Mouse (Mus musculus) liver (tissue): ENCODE data around the gene Ubp1.

Source experiments
- DNase-seq: peaks from one replicate; pipeline ENCODE4 v3.0.0-alpha.2; 2020; ENCODE audit warnings: mixed read lengths

The Ubp1 gene

DNA sequence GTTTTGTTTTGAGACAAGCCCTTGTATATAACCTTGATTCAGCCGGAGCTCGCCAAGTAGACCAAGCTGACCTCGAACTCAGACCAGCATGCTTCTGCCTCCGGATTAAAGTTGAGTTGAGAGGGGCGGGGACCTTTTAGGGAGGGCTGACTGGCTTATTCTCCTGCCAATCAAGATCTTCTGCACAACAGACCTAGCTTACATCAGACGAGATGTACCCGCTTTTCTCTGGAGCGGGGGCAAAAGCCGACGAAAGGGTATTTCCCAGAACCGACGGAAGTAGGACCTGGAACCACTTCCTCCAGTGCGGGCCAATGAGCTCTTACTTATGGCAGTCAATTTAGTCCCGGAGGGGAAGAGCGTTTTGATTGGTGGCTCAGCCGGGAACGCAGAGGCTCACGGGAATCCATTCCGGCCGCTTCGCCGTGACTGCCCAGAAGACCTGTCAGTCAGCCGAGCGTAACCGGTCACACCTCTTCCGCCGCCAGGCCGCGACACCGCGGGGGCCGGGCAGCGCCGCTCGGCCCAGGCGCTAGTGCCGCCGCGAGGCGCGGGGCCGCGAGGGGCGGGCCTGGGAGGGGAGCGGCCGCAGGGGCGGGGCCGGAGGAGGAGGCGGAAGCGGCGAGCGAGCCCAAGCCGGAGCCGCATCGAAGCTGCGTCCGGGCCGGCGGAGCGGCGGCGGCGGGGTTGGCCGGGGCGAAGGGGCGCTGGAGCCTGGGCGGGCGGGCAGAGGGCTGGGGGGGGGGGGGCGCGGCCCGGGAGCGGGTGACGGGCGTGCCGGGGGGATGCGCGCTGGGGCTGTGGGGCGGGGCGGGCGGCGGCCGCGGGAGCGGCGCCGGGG lies at the start of gene Ubp1:
Gene Ubp1 (plus strand): TSS at position 401 of the 841 bp plus-strand sequence.
- DNase-seq: peak; percentile 97

DNA sequence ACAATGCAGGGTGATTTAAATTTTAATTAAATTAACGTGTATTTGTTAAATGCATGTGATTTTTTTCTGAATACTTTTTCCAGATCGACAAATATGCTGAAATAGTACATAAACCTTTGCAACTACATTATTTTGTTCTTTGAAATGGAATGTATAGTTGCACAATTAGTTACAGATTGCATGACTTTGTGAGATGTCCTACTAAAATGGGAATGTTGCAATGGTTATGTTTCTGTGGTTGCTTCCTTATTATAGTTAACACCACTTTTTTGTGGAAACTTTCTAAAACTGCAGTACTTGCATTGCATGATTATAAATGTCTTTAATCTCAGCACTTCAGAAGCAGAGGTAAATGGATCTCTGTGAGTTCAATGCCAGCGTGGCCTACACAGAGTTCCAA lies 35.8 kb upstream of the Ubp1 start:
- DNase-seq: no peak

DNA sequence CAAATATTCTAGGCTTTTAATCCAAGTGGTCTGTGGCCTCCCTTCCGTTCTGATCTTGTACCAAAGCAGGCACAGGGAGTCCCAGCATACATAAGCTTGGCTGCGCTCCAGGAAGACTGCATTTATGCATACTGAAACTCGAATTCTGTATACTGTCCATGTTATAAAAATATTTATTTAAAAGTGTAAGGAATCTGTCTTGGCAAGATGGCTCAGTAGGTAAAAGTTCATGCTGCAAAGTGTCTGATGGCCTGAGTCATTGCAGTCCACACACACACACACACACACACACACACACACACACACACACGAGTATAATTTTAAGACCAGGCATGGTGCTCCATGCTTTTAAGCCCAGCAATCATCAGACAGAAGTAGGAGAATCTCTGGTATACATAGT lies 27.6 kb upstream of the Ubp1 start:
- no peak for DNase-seq

DNA sequence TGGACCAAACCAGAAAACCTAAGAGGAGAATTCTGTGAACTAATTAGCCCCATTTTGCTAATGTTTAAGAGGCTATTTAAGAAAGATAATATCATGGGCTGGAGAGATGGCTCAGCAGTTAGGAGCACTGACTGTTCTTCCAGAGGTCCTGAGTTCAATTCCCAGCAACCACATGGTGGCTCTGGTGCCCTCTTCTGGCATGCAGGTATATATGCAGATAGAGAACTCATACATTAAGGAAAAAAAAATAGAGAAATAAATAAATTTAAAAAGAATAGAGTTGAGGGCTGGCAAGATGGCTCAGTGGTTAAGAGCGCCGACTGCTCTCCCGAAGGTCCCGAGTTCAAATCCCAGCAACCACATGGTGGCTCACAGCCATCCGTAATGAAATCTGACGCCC lies 26.4 kb upstream of the Ubp1 start:
- peak; percentile 17 for DNase-seq

DNA sequence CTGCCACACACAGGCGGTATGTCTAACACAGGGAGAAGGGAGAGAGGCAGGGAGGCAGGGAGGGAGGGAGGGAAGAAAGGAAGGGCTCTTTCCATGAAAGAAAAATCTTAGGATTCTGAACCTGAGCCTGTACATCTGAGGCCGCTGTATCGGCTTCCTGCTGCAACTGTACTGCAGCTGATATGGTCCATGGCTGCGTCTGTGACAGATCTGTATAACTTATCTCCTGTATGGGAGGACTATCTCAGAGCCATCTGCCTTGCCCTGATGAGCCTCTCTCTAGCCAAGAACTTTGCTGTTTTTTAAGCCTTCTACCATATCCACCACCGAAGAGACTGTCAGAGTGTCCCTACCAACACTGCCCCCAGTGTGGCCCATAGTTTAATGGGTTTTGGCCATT lies 14.9 kb upstream of the Ubp1 start:
- peak; percentile 67 for DNase-seq

DNA sequence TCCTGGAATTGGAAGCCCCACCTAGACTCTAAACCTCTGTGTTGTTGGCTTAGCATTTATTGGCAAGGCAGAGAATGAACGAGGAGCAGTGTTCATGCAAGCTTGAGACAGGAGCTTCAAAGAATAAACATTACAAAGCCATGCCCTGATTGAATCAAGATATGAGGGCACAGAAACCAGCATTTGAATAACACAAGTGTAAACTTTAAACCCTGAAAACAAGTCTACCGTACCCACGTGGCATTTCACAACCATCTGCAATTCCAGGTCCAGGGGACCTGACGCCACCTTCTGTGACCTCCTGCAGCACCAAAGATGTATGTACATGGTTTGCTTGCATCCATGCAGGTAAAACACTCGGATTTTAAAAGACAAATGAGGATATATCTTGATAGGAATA lies 8.1 kb upstream of the Ubp1 start:
- no peak for DNase-seq

GRCm38 (mm10) chr9:113924883-113925282 lies 5.9 kb upstream of the Ubp1 start:
- DNase-seq: no peak

DNA sequence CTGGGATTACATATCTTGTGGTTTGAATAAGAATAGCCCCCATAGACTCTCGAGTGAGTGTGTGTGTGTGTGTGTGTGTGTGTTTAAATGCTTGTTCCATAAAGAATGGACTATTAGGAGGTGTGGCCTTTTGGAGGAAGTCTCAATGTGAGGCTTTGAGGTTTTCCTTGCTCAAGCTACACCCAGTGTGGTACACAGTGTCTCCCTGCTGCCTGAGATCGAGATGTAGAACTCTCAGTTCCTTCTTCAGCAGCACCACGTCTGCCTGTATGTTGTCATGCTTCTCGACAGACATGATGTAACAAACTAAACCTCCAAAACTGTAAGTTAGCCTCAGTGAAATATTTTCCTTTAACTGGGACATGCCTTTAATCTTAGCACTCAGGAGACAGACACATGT lies 2.1 kb upstream of the Ubp1 start:
- DNase-seq: no peak

GRCm38 (mm10) chr9:113929676-113930075 lies 1.1 kb upstream of the Ubp1 start:
- no peak for DNase-seq

DNA sequence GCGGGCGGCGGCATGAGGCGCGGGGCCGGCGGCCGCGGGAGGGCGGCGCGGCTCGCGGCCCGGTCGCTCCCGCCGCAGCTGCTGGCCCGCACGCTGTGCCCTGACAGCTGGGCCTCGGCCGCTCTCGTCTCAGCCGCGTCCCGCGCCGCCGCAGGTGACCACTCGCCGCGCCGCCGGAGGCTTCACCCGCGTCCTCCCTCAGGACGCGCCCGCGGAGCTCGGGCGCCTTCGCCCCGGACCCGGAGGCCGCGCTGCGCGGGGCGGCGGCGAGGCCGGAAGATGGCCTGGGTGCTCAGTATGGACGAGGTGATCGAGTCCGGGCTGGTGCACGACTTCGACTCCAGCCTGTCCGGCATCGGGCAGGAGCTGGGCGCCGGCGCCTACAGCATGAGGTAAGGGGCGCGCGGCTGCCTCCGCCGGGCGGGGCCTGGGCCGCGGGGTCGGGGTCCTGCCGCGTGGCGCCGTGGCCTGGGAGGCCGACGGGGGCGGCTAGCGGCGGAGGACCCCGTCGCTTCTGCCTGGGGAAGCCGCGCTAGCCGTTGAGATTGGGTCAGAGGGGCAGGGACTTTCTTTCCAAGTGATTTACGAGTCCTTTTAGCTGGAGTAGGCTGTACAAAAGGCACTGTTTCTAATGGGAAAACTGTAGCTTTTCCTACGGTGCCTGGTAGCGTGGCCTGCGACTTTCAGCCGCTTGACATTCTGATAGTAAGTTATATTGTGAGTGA lies 803 bp downstream of the Ubp1 start:
- peak; percentile 44 for DNase-seq

DNA sequence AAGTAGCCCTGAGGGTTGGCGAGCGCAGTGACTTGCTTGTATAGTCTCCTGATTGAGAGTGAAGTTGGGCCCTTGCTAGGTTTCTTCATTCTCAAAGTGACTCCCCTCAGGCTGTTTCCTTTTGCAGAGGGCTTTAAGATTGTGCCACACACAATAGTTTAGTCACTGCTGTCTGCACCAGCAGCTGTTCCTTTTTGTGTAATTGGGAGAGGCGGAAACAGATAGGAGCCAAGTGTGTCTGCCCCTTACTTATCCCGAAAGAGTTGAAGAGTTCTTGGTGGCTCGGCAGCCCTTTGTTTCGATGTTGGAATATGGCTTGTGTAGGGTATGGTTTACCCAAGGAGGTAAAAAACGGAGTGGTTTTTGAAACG lies 1.4 kb downstream of the Ubp1 start:
- DNase-seq: peak; percentile 36

GRCm38 (mm10) chr9:113932501-113932900 lies 1.8 kb downstream of the Ubp1 start:
- no peak for DNase-seq

DNA sequence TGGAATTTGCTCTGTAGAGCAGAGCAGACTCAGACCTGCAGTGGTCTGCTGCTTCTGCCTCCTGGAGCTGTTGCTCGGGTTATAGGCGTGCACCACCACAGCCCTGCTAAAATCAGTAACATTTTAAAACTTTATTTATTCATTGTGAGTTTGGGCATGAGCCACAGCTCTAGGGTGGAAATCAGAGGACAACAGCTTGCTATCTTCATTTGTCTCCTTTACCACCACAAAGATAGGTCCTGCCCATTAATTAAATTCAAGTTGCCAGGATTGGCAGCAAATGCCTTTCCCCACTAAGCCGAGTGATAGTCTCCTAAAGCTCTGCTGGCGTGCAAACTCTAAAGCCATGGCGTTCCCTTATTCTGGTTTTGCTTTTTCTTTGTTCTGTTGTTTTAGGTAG lies 4.9 kb downstream of the Ubp1 start:
- DNase-seq: no peak

- no peak for DNase-seq
Observed at GRCm38 (mm10) chr9:113939063-113939850, 8.5 kb downstream of the Ubp1 start.

DNA sequence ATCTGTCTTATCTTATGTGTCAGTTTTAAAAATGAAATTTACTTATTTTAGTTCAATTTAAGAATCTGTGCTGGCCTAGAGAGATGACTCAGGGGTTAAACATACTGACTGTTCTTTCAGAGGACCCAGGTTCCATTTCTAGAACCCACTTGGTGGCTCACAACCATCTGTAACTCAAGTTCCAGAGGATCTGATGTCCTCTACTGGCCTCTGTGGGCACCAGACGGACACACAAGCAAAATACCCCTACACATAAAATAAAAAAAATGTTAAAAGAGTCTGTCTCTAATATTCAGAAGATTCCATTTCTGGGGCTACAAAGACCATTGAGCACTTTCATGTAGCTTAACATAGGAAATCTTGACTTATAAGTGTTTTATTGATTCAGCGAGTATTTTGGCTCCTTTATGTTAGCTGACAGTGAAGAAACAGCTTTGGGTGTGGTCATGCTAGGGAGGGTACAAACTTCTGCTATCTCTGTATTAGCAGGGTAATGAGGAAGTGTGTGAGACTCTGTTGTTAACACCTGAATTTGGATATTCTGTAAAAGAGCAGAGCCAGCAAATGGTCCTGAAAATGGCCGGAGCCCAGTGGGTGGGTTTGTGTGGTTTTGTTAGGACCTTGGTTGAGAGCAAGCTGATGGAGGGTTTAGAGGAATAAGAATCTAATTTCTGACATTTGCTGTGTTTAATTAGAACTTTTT lies 10.5 kb downstream of the Ubp1 start:
- DNase-seq: peak; percentile 27

- DNase-seq: no peak
Observed at GRCm38 (mm10) chr9:113943372-113943771, 12.6 kb downstream of the Ubp1 start.

DNA sequence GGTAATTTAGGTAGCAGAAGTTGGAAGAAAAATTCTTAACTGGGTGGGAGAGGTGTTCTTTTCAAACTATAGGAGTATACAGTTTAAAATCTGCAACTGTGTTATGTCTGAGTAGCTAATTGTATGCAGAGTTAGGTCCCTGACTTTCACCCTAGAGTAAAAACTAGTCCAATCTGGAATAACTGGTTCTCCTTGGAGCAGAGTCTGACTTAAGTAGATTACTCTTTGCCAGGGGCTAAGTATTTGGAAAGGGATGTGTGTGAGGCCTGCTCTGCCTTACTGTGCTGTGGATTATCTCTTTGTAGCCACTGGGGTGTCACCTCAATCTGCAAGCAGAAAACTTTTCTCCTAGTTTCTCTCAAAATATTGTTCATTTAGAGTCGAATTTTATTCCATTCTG lies 16.5 kb downstream of the Ubp1 start:
- no peak for DNase-seq

- DNase-seq: no peak
Observed at GRCm38 (mm10) chr9:113957777-113958176, 27.0 kb downstream of the Ubp1 start.

DNA sequence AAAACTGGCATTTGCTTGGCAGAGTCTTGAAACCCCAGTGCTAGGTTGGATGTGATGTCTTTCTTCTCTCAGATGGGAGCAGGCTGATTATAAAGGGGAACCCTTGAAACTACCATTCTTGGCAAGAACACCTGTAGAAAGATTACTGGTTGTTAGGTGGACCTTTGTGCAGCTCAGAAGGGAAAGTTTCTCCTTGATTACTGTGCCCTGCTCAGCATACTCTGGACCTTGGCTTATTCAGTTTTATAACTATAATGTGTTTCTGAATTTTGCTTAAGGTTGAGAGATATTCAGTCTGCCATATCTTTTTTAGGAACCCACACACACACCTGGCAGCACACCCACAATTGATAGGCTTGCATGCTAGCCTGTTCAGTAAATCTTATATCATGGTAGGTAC lies 33.0 kb downstream of the Ubp1 start:
- no peak for DNase-seq

GRCm38 (mm10) chr9:113964415-113964814 lies 33.7 kb downstream of the Ubp1 start:
- DNase-seq: no peak

DNA sequence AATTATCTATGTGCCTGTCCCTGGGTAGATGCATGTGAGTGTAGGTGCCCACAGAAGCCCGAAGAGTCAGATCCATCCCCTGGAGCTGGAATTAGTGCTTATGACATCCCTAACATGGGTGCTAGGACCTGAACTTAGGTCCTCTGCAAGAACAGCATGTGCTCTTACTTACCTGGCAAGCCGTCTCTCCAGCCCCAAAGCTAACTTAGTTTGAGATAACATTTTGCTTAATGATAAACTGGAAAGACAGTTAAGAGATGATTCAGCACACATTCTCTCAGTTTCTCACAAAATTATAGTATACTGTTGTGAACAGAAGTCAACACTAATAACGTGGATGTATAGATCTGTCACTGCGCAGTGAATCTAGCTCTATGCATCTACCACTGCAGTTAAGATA lies 36.1 kb downstream of the Ubp1 start:
- DNase-seq: no peak

- DNase-seq: peak; percentile 92
Observed at GRCm38 (mm10) chr9:113968967-113969366, 38.2 kb downstream of the Ubp1 start.

DNA sequence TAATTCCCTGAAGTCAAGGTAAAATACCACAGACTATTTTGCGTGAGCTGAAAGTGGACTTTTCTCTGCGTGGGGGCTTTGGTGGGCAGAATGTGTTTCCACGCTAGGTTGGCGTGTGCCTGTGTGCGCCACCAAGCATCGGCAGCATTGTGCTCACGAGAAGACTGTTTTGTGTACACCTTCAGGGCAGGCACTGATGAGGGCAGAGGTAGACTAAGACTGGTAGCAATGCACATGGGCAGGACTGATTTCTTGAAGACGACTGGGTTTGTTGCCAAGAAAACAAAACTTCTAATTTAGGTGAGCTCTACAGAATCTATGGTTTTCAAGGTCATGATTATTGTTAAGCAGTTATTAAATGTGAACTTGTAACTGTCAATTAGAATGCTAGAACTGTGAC lies 38.7 kb downstream of the Ubp1 start:
- DNase-seq: peak; percentile 36
